ENCODE assay signal across 8 mouse cellular contexts in the genomic region with DNA sequence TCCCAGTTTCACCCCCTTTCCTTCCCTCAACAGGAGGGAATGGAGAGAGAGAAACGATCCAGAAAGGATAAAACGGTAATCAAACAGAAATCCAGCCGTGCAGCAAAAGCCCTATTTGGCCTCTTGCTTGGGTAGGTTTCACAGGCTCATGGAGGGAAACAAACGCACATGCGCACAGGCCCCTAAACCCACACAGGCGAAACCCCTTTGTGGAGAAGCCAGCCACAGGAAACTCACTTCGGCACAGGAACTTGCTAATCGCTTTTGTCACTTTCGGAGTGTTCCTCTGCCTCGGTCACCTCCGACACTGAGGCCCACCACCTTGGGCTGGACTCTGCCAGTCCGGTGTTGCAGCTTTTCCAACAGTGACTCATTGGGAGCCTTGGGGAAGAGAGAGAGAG. TPM values are rescaled to one million over a fixed set of nuclear protein-coding genes. Genes with fewer than 3 reads are reported as not detected.
DNase-seq lines count a peak whose midpoint lies in the region; ATAC-seq lines count a peak whose summit lies in the region.

No protein-coding gene starts in this region.

- intact Hi-C loops in heart, postnatal 25 days (cut with DNase I), result no loop called here

- H3K27me3 ChIP-seq in megakaryocyte, embryonic 14.5 days (replicated peaks), result no peaks in the 10 kb centered on the region
- no peaks in the 10 kb centered on the region for H3K27me3 ChIP-seq in midbrain, embryonic 13.5 days

- no peaks in the 10 kb centered on the region for H3K36me3 ChIP-seq in megakaryocyte, embryonic 14.5 days (replicated peaks; ENCODE audit: low read length)
- H3K36me3 ChIP-seq in midbrain, embryonic 13.5 days, result no peaks in the 10 kb centered on the region

- peak; percentile 23 to 47 for DNase-seq in adrenal gland, adult (ENCODE audit: inconsistent age in 2 of 2, low spot score in 1 of 2)
- DNase-seq in adrenal gland, postnatal 25 days, result no peak
- DNase-seq in CD8-positive naive resting alpha-beta T cell, adult 2 months (ENCODE audit: low read depth in 2 of 2, low spot score in 2 of 2), result peak; percentile 81 to 87
- DNase-seq in heart, postnatal 25 days (ENCODE audit: low spot score), result peak; percentile 3
- DNase-seq in thymus, postnatal 4 days, result peak; percentile 90
- DNase-seq in testis, postnatal 10 days (ENCODE audit: low spot score), result no peak

- no peak overlapping the region for H3K4me2 ChIP-seq in midbrain, embryonic 13.5 days (replicated peaks)

- 81% methylated on average over 12 of the region's 12 CpGs for WGBS in midbrain, embryonic 13.5 days

- no peak overlapping the region for H3K27ac ChIP-seq in midbrain, embryonic 13.5 days

- peak overlapping the region; percentile 91 for H3K4me3 ChIP-seq in megakaryocyte, embryonic 14.5 days (replicated peaks)
- H3K4me3 ChIP-seq in midbrain, embryonic 13.5 days (replicated peaks), result no peak overlapping the region

- H3K9me3 ChIP-seq in megakaryocyte, embryonic 14.5 days, result no peaks in the 10 kb centered on the region
- H3K9me3 ChIP-seq in midbrain, embryonic 13.5 days, result no peaks in the 10 kb centered on the region

- peaks cover 77% of the 10 kb centered on the region for H3K4me1 ChIP-seq in megakaryocyte, embryonic 14.5 days
- no peaks in the 10 kb centered on the region for H3K4me1 ChIP-seq in midbrain, embryonic 13.5 days (replicated peaks)

- no peak for ATAC-seq in midbrain, embryonic 13.5 days

- no peak overlapping the region for H3K9ac ChIP-seq in midbrain, embryonic 13.5 days (replicated peaks)

RNA-seq across cellular contexts. Expression of gene Rhoh, which starts 2.3 kb away (rescaled TPM):
- total RNA-seq in adrenal gland, postnatal 25 days (2021), result 0.30 TPM in 1 of 2 replicates, not detected in the other
- under 1 TPM; 0.42 to 0.87 TPM for total RNA-seq in heart, postnatal 25 days (2021)
- 0.70 TPM in 1 of 2 replicates, not detected in the other for polyA plus RNA-seq in megakaryocyte, embryonic 14.5 days (2012; ENCODE audit: insufficient read depth, low replicate concordance)
- 0.27 and 0.32 TPM in 2 replicates for polyA plus RNA-seq in midbrain, embryonic 13.5 days (2015; fragmentation: Nextera tagmentation; extraction: Ambion mirVana)

Comparison
In these comparisons a context has a peak if more than half of its experiments do, and no peak if none do; other contexts are left out.
1. DNase-seq: peak in adrenal gland, adult (2 of 2), CD8-positive naive resting alpha-beta T cell, adult 2 months (2 of 2), heart, postnatal 25 days (single experiment) and thymus, postnatal 4 days (single experiment); none in adrenal gland, postnatal 25 days (single experiment) and testis, postnatal 10 days (single experiment).